Mouse (Mus musculus) frontal cortex, postnatal 36 days (tissue): ENCODE results near the gene Lefty1.
"Not testable (repeated sequence)": the region's sequence is repeated elsewhere in the genome, so short reads cannot be mapped to it uniquely, and the experiment has no call there.

Experiments used
- DNase-seq, 2 experiments: peaks; one replicate each; pipeline ENCODE4 v3.0.0; 2022; ENCODE audit warnings: low spot score in 2 of 2

Gene Lefty1

GRCm38 (mm10) chr1:180934467-180935419 is at the start of gene Lefty1:
TSS of gene Lefty1 (plus strand) at chr1:180935022.
- no peak for DNase-seq

DNA sequence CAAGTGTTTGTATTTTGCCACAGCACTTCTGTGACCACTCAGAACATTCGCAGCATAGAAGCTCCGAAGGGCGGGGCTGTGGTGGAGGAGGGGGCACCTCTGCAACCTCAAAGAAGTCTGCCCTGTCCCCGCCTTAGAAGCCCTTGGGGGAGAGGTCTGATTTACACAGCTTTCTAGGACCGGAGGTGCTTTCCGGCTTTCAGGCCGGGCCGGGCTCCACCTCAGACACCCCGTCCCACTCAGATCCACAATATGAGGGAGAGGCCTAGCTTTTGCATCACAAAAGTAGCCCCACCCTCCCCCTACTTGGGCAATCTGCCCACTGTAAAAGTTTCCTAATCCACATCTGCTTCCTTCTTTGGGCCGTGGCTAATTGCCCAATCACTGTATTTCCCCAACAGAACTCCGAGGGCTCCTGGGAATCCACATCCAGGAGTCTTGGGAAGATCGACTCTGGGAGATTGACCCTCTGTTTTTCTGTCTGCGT is 46.2 kb upstream of the Lefty1 start:
- DNase-seq = no peak

DNA sequence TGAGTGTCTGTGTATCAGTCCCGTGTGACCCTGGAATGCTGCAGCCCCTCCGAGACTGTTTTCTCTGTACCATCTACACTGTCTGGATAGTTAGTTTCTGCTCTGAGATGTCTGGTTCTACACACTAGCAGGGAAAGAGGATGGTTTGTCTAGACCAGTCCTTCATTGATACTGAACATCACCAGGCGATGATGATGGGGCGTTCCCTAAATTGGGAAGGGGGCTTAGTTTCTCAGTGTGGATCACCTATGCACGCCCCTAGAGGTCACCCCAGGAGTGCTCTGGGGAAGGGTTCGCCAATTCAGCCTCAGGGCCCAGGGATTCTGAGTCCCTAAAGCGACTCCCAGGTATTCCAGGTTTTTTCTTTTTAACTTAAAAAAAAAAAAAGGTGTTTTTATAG is 45.6 kb upstream of the Lefty1 start:
- no peak for DNase-seq

DNA sequence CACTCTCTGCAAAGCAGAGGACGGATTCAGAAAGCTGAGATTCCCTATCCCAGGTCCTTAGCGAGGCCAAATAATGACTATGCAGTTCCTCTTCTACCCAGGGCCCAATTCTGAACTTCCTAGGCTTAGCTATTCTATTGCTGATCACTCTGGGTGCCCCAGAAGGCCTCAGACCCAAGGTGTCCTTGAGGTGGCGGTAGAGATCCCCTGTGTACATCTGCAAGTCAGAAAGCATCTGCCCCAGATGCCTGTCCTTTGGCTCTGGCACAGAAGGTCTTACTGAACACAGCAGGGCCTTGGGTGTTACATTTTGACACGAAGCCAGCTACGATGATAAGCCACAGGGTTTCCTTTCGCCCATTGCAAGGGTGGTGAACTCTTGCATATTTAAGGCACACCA is 45.0 kb upstream of the Lefty1 start:
- DNase-seq = no peak

DNA sequence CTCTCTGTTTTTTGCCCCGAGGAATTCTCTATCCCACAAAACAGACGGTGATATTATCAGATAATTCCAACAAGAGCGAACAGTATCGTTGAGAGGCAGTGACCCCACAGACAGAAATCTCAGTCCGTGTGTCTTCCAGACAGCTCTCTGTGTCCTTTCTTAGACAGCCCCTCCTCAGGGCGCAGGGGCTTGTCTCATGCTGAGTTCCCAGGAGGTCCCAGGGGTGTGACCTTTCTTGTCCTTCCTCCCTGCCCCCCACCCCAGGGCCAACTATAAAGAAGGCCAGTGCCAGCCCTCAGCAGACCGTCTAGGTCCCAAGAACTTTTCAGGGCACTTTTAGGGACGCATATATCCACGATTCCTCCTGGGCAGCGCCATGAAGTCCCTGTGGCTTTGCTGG is 42.0 kb upstream of the Lefty1 start, which contains the start of gene Lefty2:
Lefty2 (plus strand) TSS at position 301 of the 400 bp plus-strand sequence.
- no peak for DNase-seq

GRCm38 (mm10) chr1:180894088-180894987 is 40.5 kb upstream of the Lefty1 start:
- DNase-seq = not testable (repeated sequence)

DNA sequence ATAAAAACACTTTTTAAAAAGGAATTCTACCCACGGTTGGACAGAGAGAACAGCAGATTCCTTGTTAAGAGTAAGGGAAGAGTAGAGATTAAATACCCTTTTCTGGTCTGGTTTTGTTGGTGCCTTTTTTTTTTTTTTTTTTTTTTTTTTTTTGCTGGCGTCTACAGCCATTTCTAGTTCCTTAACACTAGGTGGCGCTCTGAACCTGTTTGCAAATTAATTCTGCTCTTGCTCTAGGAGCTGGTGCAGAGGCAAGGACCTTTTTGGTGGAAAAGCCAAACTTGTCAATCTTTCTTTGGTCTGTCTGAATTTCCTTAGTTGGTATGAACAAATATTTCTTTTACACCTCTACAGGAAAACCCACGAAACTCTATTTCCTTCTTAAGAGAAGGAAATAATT is 33.7 kb upstream of the Lefty1 start:
- DNase-seq = no peak

GRCm38 (mm10) chr1:180902915-180903314 is 31.9 kb upstream of the Lefty1 start:
- DNase-seq = no peak

DNA sequence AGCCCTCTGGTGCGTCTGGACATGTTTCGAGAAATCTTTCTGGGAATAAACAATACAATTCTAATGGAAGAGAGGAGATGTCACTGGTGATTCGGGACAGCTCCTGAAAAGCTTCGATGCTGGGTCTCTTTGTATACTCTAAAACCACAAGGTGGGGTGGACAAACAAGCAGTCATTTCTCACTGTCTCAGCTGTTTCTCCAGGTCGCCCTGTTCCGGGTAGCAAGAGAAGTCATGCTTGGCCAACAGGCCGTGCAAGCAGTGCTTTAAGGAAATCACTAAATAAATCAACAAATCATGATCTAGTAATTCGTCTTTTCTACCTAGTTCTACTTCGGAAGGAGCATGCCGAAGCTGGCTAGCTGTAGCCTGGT is 31.2 kb upstream of the Lefty1 start:
- no peak for DNase-seq

DNA sequence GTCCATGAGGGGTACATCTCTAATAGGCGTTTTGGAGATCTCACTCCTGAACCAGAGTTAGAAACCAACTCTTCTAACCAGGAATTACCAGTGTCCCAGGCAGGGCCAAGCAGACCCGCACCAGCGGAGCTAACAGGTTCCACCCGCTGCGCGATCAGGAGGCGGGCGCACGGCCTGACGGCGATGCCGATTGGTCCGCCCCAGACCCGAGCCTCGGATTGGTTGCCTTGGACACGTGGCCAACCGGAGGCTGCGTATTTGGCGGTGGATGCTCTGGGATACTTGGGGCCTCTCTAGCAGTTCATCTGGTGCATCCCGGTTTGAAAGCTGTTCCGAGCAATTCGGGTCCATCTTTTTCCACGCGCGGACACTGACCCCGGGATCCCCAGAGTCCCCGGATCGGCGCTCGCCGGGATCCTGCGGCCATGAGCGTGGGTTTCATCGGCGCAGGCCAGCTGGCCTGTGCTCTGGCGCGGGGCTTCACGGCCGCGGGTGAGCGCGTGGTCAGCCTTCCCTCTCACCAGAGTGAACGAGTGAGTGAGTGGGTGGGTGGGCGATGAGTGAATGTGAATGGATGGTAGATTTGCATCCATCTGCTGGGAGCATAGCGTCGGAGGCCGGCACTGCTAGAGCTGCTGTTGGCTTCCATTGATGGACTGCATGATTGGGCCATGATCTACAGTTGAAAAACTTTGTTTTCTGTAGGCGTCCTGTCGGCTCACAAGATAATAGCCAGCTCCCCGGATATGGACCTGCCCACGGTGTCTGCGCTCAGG is 30.6 kb upstream of the Lefty1 start, which contains the start of gene Pycr2:
Pycr2 (plus strand) TSS at position 255 of the 776 bp plus-strand sequence.
- DNase-seq = peak; percentile 92 to 95

DNA sequence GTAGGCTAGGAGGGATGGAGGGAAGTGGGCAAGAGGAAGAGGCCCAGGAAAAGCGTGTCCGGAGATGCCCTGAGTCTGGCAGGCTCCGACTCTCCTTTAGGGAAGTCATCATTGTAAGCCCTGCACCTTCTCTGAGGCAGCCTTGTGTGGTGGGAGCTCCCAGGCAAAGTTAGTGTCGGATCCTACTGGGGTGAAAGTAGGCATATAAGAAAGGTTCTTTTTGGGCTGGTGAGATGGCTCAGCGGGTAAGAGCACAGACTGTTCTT is 30.1 kb upstream of the Lefty1 start:
- DNase-seq = no peak

GRCm38 (mm10) chr1:180905307-180905706 is 29.5 kb upstream of the Lefty1 start:
- no peak for DNase-seq

DNA sequence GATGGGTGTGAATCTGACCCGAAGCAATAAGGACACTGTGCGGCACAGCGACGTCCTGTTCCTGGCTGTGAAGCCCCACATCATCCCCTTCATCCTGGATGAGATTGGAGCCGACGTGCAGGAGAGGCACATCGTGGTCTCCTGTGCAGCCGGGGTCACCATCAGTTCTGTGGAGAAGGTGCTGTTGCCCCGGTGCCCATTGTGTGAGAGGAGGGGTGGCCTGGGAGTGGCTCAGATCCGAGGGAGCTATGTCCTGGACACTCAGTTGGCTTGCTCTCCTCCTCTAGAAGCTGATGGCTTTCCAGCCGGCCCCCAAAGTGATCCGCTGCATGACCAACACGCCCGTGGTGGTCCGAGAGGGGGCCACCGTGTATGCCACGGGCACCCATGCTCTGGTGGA is 28.9 kb upstream of the Lefty1 start:
- no peak for DNase-seq

- DNase-seq = no peak
These were observed 28.2 kb upstream of the Lefty1 start for GRCm38 (mm10) chr1:180906461-180907147.

DNA sequence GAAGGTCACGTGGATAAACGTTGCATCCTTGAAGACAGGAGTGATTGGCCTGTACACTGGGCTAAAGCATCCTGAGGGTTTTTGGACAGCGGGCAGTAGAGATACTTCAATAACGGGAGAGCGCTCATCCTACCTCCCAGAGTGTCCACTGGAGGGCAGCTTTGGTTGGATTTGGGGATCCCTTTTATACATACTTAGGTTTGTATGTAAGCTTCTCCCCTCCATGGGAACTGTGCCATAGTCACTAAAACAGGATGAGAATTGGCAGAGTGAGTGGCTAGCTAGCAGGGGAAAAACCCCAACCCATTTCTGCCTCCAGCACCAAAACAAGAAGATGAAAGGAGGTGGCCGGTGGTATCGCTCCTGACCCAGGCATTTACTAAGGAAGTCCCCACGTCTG is 23.7 kb upstream of the Lefty1 start:
- DNase-seq = no peak

DNA sequence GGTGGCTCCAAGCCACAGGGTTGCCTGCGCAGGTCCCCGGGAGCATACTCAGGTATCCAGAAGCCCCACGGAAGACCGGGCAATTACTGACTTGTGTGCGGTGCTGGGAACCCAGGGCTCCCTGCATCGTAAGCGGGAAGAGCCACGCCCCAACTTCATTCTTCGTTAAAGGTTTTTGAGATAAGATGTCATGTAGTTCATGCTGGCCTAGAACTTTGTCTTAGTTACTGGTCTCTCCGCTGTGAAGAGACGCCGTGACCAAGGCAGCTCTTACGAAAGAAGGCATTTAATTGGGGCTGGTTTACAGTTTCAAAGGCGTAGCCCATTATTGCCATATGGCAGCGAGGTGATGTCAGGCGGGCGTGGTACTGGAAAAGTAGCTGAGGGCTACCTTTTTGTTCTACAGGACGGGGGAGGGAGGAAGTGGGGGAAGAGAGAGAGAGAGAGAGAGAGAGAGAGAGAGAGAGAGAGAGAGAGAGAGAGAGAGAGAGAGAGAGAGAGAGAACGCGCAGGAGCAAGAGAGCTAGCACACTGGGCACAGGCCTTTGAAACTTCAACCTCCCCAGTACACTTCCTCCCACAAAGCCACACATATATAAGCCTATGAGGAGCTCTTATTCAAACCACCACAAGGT is 23.1 kb upstream of the Lefty1 start:
- no peak for DNase-seq

- DNase-seq = no peak
These were observed 22.0 kb upstream of the Lefty1 start for GRCm38 (mm10) chr1:180912792-180913191.

GRCm38 (mm10) chr1:180913797-180914196 is 21.0 kb upstream of the Lefty1 start:
- no peak for DNase-seq

- no peak for DNase-seq
These were observed 18.4 kb upstream of the Lefty1 start for GRCm38 (mm10) chr1:180916425-180916824.

GRCm38 (mm10) chr1:180917053-180917452 is 17.8 kb upstream of the Lefty1 start:
- no peak for DNase-seq

- DNase-seq = no peak
These were observed 15.1 kb upstream of the Lefty1 start for GRCm38 (mm10) chr1:180919686-180920085.
